Mouse (Mus musculus) lung, postnatal 10 days (tissue): Measurements from ENCODE around the gene Rbm6.
A peak's percentile ranks its signal among the peaks of the same experiment; 100 is the strongest.

ENCODE experiments used
- DNase-seq: peaks from one replicate; pipeline ENCODE4 v3.0.0; 2021

Gene Rbm6

DNA sequence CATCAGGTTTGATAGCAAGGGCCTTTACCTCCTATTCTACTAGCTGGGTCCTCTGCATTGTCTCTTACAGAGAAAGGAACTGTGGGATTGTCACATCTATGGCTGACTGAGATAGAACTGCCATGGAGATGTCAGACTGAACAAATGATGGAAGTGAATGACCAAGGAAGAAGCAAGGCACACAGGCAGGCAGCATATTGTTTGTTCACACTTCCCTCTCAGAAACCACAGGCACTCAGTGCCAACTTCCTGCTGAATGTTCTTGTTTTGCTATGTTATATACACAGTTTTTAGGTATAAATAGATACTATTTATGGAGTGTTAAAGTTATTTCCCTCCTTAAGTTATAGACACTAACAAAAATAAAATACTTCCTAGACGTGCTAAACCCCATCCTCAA lies 125.7 kb downstream of the Rbm6 start:
- no peak for DNase-seq

DNA sequence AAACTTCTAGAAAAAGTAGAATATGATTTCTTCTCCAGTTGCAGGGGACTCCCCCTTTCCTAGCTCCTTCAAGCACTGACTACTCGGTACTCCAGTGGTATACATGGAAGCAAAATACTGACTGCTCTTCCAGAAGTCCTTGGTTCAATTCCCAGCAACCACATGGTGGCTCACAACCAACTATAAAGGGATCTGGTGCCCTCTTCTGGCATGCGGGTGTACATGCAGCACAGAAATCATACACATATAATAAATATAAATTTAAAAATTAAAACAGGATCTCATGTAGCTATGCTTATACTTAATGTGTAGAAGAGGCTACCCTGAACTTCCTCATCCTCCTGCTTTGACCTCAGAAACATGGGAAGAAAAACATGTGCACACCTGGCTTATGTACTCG lies 126.4 kb downstream of the Rbm6 start:
- DNase-seq = no peak

DNA sequence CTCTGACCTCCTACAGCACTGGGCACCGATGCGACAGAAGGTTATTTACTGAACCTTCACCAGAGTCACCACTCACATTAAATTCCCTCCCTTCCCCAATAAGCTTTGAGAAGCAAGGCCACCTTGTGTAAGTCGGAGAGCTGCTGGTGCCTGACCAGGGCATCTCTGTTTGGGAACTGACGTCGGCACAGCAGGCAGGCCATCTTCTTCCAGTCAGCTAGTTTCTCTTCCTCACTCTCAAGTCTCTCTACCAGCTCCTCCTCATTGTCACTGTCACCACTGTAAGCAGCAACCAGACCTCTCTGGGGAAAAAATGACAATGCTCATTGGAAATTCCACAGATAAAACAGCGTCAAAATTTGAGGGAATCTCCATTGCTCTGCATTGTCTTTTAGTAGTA lies 129.0 kb downstream of the Rbm6 start:
- no peak for DNase-seq

DNA sequence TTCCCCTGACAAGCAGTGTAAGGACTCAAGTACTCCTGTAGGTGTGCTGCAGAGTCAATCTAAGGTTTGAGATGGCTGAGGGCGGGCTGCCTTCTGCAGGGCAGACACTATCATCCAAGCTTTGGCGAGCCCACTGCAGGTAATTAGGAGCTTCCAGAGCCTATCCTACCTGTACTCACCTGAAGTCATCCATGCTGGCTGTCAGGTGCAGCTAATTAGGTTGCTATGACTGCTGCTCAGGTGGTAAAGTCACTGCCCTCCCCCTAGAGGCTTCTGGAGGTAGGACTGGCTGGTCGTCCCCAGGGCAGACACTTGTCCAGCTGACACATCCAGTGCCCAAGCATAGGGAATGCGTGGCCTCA lies 134.2 kb downstream of the Rbm6 start:
- peak; percentile 61 for DNase-seq

DNA sequence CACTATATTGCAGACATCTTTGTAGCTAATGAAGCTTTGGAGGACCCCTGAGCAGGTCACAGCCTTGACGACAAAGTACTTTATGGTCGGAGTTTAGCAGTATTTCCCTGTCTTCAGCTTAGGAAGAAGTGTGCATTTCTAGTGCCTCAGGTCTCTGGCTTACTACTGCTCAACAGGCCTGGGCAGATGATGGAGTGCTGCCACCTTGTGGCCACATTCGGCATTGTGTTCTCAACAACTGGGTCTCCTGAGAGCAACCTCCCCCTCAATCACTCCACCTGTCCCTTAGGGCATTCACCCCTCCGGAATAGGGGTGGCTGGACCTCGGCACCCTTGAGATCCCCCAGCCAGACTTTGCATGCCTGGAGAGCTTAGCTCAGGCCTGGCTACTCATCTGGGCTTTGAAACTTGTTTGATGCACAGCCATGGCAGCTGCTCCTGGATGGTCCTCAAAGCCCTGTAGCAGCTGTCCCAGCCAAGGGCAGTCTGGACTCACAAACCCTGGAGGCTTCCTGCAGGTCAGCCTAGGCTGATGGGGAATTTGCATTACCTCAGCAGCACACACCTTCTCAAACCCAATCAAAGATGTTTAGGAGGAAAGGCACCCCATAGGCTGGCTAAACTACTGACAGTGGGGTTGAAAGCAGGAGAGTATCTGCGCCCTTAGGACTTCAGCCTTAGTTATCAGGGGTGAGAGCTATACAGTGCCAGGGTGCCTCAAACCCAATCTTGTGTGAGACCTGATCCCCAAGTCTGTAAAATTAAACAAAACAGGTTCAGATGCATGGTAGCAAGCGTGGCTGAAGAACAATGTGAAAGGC lies 134.8 kb downstream of the Rbm6 start:
- peak; percentile 90 for DNase-seq

DNA sequence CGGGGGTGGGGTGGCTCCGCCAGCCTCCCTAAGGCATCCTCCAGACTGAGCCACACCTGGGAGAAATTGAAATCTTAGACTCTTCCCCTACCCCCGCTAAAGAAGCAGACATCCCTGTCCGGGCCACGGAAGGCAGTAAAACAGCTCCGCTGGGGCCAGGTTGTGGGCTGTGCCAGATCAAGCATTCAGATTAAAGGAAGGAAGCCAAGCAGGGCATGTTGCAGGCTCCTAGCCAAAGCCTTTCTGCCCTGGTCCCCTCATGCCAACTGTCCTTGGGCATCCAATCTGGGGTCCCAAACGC lies 136.9 kb downstream of the Rbm6 start:
- peak; percentile 23 for DNase-seq

DNA sequence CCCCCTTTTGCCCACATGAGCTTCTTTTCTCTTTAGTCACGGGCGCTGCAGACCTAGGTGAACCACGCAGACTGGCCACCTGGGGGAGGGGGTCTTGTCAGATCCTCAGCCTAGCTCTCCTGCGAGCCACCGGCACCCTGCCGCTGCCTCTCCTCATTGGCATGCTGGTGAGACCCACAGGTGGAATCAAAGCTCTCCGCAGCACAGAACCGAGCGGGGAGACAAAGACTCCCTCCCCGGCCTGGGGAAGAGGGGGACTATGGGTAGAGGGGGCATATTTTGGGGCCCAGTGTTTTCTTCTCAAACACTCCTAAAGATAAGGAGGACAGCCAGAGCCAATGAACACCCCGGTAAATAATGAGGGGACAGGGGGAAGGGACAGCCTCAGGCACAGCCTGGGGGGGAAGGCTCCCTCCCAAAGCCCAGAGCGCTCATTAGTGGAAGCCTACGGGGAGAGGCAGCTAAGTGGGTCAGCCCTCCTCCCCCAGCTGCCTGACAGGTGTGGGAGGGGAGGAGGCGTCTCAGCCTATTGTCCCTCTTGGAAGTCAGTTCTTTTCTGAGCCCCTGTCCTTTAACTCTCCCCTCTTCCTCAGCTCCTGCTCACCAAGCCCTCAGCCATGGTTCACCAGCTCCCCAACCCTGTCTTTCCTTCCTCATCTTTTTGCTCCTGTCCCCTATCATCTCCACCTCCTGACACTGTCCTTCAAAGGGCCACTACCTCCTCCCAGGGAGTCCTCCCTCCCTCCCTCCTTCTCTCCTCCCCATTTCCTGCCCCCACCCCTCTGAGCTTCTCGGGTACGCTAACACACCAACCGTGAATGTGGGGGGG lies 137.5 kb downstream of the Rbm6 start:
- no peak for DNase-seq

DNA sequence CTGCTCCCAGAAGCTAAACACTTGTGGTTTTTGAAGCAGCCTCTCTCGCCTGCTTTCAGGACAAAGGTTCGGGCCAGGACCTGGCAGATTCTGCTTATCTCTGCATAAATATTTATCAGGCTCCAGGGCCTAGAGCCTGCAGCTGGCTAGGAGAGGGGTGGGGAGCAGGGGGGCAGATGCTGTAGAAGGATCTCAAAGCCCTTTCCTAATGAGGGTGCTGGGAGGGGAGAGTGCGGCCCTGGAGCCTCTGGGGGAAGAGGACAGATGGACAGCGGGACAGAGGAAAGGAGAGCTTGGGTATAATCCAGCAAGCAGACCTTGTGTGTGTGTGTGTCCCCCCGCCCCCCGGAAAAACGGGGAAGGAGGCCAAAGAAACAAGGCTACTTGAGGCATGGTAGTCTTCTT lies 138.5 kb downstream of the Rbm6 start:
- DNase-seq = peak; percentile 43

DNA sequence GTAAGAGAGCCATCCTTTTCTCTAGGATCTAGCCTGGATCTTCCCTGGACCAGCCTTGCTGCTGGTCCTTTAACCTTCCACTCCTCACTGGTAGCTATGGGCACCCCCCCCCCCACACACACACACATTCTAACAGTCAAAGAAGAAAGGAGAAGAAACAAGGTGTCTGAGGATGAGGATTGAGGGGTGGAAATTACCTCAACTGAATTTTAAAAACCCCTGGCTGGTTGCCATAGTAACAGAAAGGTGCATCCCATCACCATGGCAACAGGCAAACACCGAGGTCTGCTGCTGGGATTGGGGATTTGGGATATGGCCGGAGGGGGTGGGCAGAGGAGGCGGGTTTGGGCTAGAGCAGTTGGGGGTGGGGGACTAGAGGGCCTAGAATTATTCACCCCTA lies 143.3 kb downstream of the Rbm6 start:
- DNase-seq = no peak

DNA sequence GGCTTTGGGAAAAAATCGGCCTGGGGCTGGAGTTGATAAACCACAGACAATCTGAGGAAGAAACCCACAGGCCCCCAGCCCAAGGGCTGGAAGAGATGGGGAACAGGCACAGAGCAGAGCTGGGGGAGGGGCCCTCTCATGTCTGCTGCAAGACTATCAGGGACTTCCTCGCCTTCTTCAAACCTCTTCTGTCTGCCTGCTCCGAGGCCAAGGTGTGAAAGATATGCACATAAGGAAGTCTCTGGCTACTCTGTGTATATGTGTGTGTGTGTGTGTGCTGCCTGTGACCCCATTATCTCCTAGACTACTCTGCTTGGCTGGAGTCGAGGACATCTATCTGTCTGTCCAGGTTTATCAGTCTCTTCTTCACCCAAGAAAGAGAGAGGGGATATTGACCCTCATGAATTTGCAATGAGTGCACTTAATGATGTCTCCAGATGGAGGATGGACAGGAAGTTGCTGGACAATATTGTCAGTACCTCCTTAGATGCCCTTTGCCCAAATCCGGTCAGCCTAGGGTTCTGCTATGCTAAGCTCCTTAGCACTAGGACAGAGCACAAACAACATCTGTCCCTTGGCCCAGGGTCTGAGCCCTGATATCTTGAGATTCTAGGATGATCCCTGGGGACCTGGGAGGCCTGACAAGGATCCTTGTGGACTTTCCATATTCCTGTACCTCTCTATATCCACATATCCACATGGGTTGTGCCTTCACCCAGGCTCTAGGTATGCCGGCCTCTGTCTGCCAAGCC lies 143.9 kb downstream of the Rbm6 start:
- no peak for DNase-seq

DNA sequence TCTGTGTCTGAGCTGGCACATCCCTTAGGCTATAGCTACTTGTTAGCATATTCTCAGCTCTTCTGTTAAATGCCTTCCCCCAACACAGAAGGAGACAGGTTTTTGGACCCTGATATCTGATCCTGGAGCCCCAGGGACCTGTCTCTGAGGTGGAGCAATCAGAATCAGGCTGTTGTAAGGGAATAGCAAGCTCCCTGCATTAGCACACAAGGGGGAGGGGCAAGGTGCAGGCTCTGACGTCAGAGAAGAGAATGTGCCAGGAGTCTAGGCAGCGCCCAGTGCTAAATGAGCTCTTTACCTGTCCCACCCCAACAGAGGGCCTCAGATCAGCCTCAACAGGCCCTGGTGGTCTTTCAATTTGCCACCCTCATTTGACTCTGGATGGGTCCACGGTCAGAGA lies 146.0 kb downstream of the Rbm6 start:
- DNase-seq = peak; percentile 31

DNA sequence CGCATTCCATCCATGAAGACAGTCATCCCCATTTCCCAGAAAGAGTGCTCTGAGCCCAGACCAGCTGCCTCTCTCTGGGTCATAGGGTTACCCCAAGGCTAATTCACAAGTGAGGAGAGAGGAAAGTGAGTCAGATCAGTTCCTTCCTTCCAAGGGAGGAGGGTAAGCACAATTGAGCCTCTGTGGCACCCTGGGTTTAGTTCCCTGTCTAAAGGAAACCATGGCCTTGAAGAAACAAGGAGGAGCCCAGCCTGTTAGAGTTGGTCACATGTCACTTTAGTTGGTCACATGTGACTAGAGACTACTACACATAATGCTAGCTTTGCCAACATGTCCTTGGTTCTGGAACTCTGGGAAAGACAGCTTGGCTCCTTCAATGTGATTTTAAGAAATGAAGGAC lies 148.2 kb downstream of the Rbm6 start:
- DNase-seq = no peak

DNA sequence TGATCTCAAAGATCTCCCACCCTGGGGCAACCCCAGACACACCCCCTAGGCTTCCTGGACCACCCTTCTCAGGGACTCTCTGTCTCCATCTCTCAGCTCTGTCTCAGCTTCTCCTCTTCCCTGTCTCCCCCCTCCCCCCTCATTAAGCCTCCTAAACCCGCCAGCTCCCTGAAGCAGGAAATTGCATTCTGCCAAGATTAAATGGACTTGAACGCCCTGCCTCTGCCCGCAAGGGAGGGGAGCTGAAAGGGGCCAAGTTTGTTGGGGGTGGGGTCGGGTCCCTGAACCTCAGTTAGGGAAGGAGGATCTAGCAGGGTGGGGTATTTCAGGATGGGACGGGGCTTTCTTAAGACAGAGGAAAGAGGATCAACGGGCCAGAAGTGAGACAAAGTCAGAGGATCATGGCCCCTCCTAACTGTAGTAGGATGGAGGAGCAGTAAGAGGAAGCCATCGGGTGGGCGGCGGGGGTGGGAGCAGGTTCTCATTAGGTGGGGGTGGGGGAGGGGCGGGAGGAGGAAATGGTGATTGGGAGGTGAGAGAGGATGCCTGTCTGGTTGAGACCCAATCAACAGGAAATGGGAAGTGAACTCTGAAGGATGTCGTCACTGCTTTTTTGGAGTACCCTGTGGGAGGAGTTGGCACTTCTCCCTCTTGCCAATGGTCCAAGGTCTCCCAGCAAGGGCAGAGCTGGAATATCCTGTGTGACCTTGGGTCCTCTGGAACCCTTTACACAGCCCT lies 149.1 kb downstream of the Rbm6 start:
- peak; percentile 89 for DNase-seq
